Mouse (Mus musculus) left cerebral cortex, postnatal 25 days (tissue): ENCODE measurements around the gene Kcnk5. TPM values are rescaled to one million over a fixed set of nuclear protein-coding genes. Genes with fewer than 3 reads are reported as not detected.
A peak's percentile ranks its signal among the peaks of the same experiment; 100 is the strongest.

Experiments used
- DNase-seq, 2 experiments: peaks; one replicate each; pipeline ENCODE4 v3.0.0; 2022; ENCODE audit warnings: low spot score in 2 of 2, mixed read lengths in 1 of 2
- intact Hi-C: fragments of 180-260 bp; cut with DNase I; formaldehyde crosslinking; loops from one replicate; pipeline ENCODE4 v1.15.1; 2025
- total RNA-seq, 2 experiments: library from RNA; stranded (reverse); gene quantifications; 2 replicates each; pipeline ENCODE4 v1.2.3; 2021

Gene Kcnk5
- under 1 TPM; 0.18 to 0.37 TPM for total RNA-seq

- peak; percentile 48 to 63 for DNase-seq
- intact Hi-C loops = no loop called here
These were observed at the start of gene Kcnk5 for GRCm38 (mm10) chr14:20181466-20181921. Kcnk5 (minus strand) TSS chr14:20181809.

GRCm38 (mm10) chr14:20230063-20230491, 48.5 kb upstream of the Kcnk5 start:
- intact Hi-C loops = no loop called here
- no peak for DNase-seq

GRCm38 (mm10) chr14:20229437-20229836, 47.8 kb upstream of the Kcnk5 start:
- intact Hi-C loops = no loop called here

GRCm38 (mm10) chr14:20228336-20228735, 46.7 kb upstream of the Kcnk5 start:
- intact Hi-C loops = no loop called here
- no peak for DNase-seq

More at GRCm38 (mm10) chr14:20229437-20229836, 47.8 kb upstream of the Kcnk5 start:
- DNase-seq = no peak

GRCm38 (mm10) chr14:20226982-20227381, 45.4 kb upstream of the Kcnk5 start:
- no peak for DNase-seq
- intact Hi-C loops = no loop called here

GRCm38 (mm10) chr14:20226488-20226887, 44.9 kb upstream of the Kcnk5 start:
- intact Hi-C loops = no loop called here
- DNase-seq = no peak

GRCm38 (mm10) chr14:20225525-20225924, 43.9 kb upstream of the Kcnk5 start:
- DNase-seq = no peak
- intact Hi-C loops = no loop called here

- intact Hi-C loops = no loop called here
- no peak for DNase-seq
These were observed 43.1 kb upstream of the Kcnk5 start for GRCm38 (mm10) chr14:20224576-20225218.

GRCm38 (mm10) chr14:20224163-20224562, 42.6 kb upstream of the Kcnk5 start:
- peak; percentile 15 to 17 for DNase-seq

GRCm38 (mm10) chr14:20223253-20223652, 41.6 kb upstream of the Kcnk5 start:
- no peak for DNase-seq
- intact Hi-C loops = no loop called here

More at GRCm38 (mm10) chr14:20224163-20224562, 42.6 kb upstream of the Kcnk5 start:
- intact Hi-C loops = no loop called here

GRCm38 (mm10) chr14:20221083-20221482, 39.5 kb upstream of the Kcnk5 start:
- intact Hi-C loops = no loop called here

GRCm38 (mm10) chr14:20219849-20220248, 38.2 kb upstream of the Kcnk5 start:
- intact Hi-C loops = no loop called here

More at GRCm38 (mm10) chr14:20221083-20221482, 39.5 kb upstream of the Kcnk5 start:
- DNase-seq = no peak

GRCm38 (mm10) chr14:20217299-20217864, 35.8 kb upstream of the Kcnk5 start:
- intact Hi-C loops = no loop called here
- DNase-seq = no peak

More at GRCm38 (mm10) chr14:20219849-20220248, 38.2 kb upstream of the Kcnk5 start:
- DNase-seq = no peak

- intact Hi-C loops = no loop called here
- no peak for DNase-seq
These were observed 35.1 kb upstream of the Kcnk5 start for GRCm38 (mm10) chr14:20216561-20217298.

- DNase-seq = no peak
- intact Hi-C loops = no loop called here
These were observed 34.2 kb upstream of the Kcnk5 start for GRCm38 (mm10) chr14:20215826-20216225.

- intact Hi-C loops = no loop called here
- DNase-seq = no peak
These were observed 32.5 kb upstream of the Kcnk5 start for GRCm38 (mm10) chr14:20214125-20214524.

GRCm38 (mm10) chr14:20211754-20212601, 30.4 kb upstream of the Kcnk5 start:
- intact Hi-C loops = no loop called here
- no peak for DNase-seq

- intact Hi-C loops = no loop called here
- DNase-seq = no peak
These were observed 28.3 kb upstream of the Kcnk5 start for GRCm38 (mm10) chr14:20209926-20210325.

- no peak for DNase-seq
- intact Hi-C loops = no loop called here
These were observed 26.8 kb upstream of the Kcnk5 start for GRCm38 (mm10) chr14:20208435-20208834.

- intact Hi-C loops = no loop called here
- no peak for DNase-seq
These were observed 24.1 kb upstream of the Kcnk5 start for GRCm38 (mm10) chr14:20205747-20206146.
